Mouse (Mus musculus): Measurements from ENCODE around the gene Sertad1.
A peak's percentile ranks its signal among the peaks of the same experiment; 100 is the strongest.
"Not testable (repeated sequence)": the region's sequence is repeated elsewhere in the genome, so short reads cannot be mapped to it uniquely, and the experiment has no call there.

Gene Sertad1

GRCm38 (mm10) chr7:27473156-27473834, 13.4 kb upstream of the Sertad1 start, which contains the start of gene Sertad3:
Gene Sertad3 (plus strand): TSS chr7:27473768.
- peak; percentile 98 to 99 for DNase-seq (ENCODE audit: low spot score in 2 of 2)

GRCm38 (mm10) chr7:27473835-27474489, 12.7 kb upstream of the Sertad1 start:
- no peak for DNase-seq (ENCODE audit: low spot score in 2 of 2)

- peak; percentile 97 for DNase-seq (ENCODE audit: low spot score in 2 of 2)
Measured at GRCm38 (mm10) chr7:27474490-27474954, 12.2 kb upstream of the Sertad1 start.

- DNase-seq (ENCODE audit: low spot score in 2 of 2), result no peak
Measured at GRCm38 (mm10) chr7:27475596-27475995, 11.1 kb upstream of the Sertad1 start.

- DNase-seq (ENCODE audit: low spot score in 2 of 2), result no peak
Measured at GRCm38 (mm10) chr7:27476098-27476635, 10.5 kb upstream of the Sertad1 start.

GRCm38 (mm10) chr7:27478561-27478960, 8.1 kb upstream of the Sertad1 start:
- no peak for DNase-seq (ENCODE audit: low spot score in 2 of 2)

GRCm38 (mm10) chr7:27479750-27480149, 7.0 kb upstream of the Sertad1 start:
- no peak for DNase-seq (ENCODE audit: low spot score in 2 of 2)

GRCm38 (mm10) chr7:27480506-27480905, 6.2 kb upstream of the Sertad1 start:
- no peak for DNase-seq (ENCODE audit: low spot score in 2 of 2)

GRCm38 (mm10) chr7:27480927-27481626, 5.6 kb upstream of the Sertad1 start:
- DNase-seq (ENCODE audit: low spot score in 2 of 2), result no peak

GRCm38 (mm10) chr7:27481627-27481969, 5.1 kb upstream of the Sertad1 start:
- peak; percentile 54 to 57 for DNase-seq (ENCODE audit: low spot score in 2 of 2)

- no peak for DNase-seq (ENCODE audit: low spot score in 2 of 2)
Measured at GRCm38 (mm10) chr7:27483860-27484259, 2.9 kb upstream of the Sertad1 start.

GRCm38 (mm10) chr7:27486102-27486769, 474 bp upstream of the Sertad1 start:
- DNase-seq (ENCODE audit: low spot score in 2 of 2), result no peak

GRCm38 (mm10) chr7:27487740-27488268, 1.1 kb downstream of the Sertad1 start:
- DNase-seq (ENCODE audit: low spot score in 2 of 2), result peak in 1 of 2 experiments; percentile 16

GRCm38 (mm10) chr7:27489270-27489869, 2.7 kb downstream of the Sertad1 start:
- DNase-seq (ENCODE audit: low spot score in 2 of 2), result no peak

- no peak for DNase-seq (ENCODE audit: low spot score in 2 of 2)
Measured at GRCm38 (mm10) chr7:27490227-27490542, 3.5 kb downstream of the Sertad1 start.

GRCm38 (mm10) chr7:27490543-27491329, 4.0 kb downstream of the Sertad1 start:
- DNase-seq (ENCODE audit: low spot score in 2 of 2), result peak; percentile 85 to 88

- DNase-seq (ENCODE audit: low spot score in 2 of 2), result no peak
Measured at GRCm38 (mm10) chr7:27491856-27492255, 5.1 kb downstream of the Sertad1 start.

- DNase-seq (ENCODE audit: low spot score in 2 of 2), result no peak
Measured at GRCm38 (mm10) chr7:27493022-27493421, 6.3 kb downstream of the Sertad1 start.

- DNase-seq (ENCODE audit: low spot score in 2 of 2), result no peak
Measured at GRCm38 (mm10) chr7:27493450-27493849, 6.7 kb downstream of the Sertad1 start.

- not testable (repeated sequence) for DNase-seq (ENCODE audit: low spot score in 2 of 2)
Measured at GRCm38 (mm10) chr7:27494659-27495367, 8.1 kb downstream of the Sertad1 start.

Measured in natural killer cell, adult 2 months (primary cell).